Mouse (Mus musculus): ENCODE data around the gene Ptger1.

- no peak for TF ChIP-seq CTCF (conservative IDR thresholded peaks at IDR 0.05; ENCODE audit: low read length)
- no peak for TF ChIP-seq POU5F1 (IDR thresholded peaks at IDR 0.05; ENCODE audit: borderline replicate concordance, low read length)
- TF ChIP-seq NANOG (IDR thresholded peaks at IDR 0.05; ENCODE audit: borderline replicate concordance, low read length): no peak
These were observed 26.8 kb upstream of the Ptger1 start for GRCm38 (mm10) chr8:83639649-83640048.
